Comparison of ENCODE assay signal across 17 mouse cellular contexts in the genomic region with DNA sequence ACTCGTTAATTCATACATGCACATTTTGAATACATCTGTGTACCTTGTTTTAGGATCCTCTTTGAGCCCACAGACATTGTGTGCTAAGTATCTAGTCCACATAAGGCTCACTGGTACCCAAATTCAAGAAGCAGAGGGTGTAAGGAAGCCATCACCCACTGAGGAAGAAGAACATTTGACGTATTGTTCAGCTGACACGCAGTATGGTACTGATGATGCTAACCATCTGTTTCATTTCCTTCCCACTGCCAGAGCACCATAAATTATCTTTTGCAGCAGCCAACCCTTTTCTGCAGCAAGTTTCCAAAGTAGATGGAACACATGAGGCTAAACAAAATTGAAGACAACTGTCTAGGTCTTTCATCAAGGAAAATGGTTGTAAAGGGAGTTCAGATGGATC.
A peak's percentile ranks its signal among the peaks of the same experiment; 100 is the strongest.
DNase-seq lines count a peak whose midpoint lies in the region; ATAC-seq and TF ChIP-seq lines count a peak whose summit lies in the region.
"Had no signal": no experiment of that assay in that cellular context is flagged by ENCODE, and none has a peak within 500 bp of the region (broad histone marks: within the 10 kb centered on the region; RNA-seq: fewer than 3 reads in every experiment).

No protein-coding gene starts in this region.

- no peak overlapping the region for H3K4me2 ChIP-seq in midbrain, embryonic 11.5 days
- H3K4me2 ChIP-seq in midbrain, embryonic 13.5 days (replicated peaks) = no peak overlapping the region
- H3K4me2 ChIP-seq: heart, embryonic 12.5 days; kidney, embryonic 15.5 days; neural tube, embryonic 12.5 days; stomach, embryonic 15.5 days had no signal

- intact Hi-C loops in left cerebral cortex, postnatal 36 days (cut with DNase I) = no loop called here

- no peak for DNase-seq in frontal cortex, postnatal 25 days (ENCODE audit: low spot score in 2 of 2)
- DNase-seq in midbrain, embryonic 11.5 days (ENCODE audit: low spot score, missing footprints) = peak; percentile 54
- DNase-seq in layer of hippocampus, adult 2 months (ENCODE audit: low spot score in 2 of 2) = peak; percentile 25 to 66
- DNase-seq in left cerebral cortex, postnatal 36 days (ENCODE audit: low spot score in 2 of 2) = peak; percentile 11 to 15
- DNase-seq in kidney, postnatal 14 days = no peak
- DNase-seq: liver; lung, adult 2 months; spleen, adult 18-20 months; thymus, postnatal 14 days had no signal

- ATAC-seq in frontal cortex, adult (ENCODE audit: low TSS enrichment) = peak; percentile 98
- ATAC-seq in midbrain, embryonic 11.5 days (ENCODE audit: low FRiP score) = no peak
- no peak for ATAC-seq in midbrain, embryonic 13.5 days

- H3K36me3 ChIP-seq in midbrain, embryonic 11.5 days (ENCODE audit: control insufficient read depth, insufficient read depth, low read length) = no peaks in the 10 kb centered on the region
- H3K36me3 ChIP-seq in midbrain, embryonic 13.5 days = no peaks in the 10 kb centered on the region
- H3K36me3 ChIP-seq: G1E; heart, embryonic 12.5 days; kidney, embryonic 15.5 days; neural tube, embryonic 12.5 days; stomach, embryonic 15.5 days had no signal

- H3K9me3 ChIP-seq in midbrain, embryonic 11.5 days (ENCODE audit: control insufficient read depth, low read length) = no peaks in the 10 kb centered on the region
- no peaks in the 10 kb centered on the region for H3K9me3 ChIP-seq in midbrain, embryonic 13.5 days
- H3K9me3 ChIP-seq: heart, embryonic 12.5 days; kidney, embryonic 15.5 days; neural tube, embryonic 12.5 days; stomach, embryonic 15.5 days had no signal

- no peak overlapping the region for H3K9ac ChIP-seq in midbrain, embryonic 11.5 days (ENCODE audit: low read length)
- H3K9ac ChIP-seq in midbrain, embryonic 13.5 days (replicated peaks) = no peak overlapping the region
- H3K9ac ChIP-seq: heart, embryonic 12.5 days; kidney, embryonic 15.5 days; neural tube, embryonic 12.5 days; stomach, embryonic 15.5 days had no signal

- no peak for TF ChIP-seq CTCF in layer of hippocampus, adult 2 months (conservative IDR thresholded peaks at IDR 0.05)

- H3K4me3 ChIP-seq in midbrain, embryonic 11.5 days (ENCODE audit: low read depth, low read length) = no peak overlapping the region
- no peak overlapping the region for H3K4me3 ChIP-seq in midbrain, embryonic 13.5 days (replicated peaks)
- no peak overlapping the region for H3K4me3 ChIP-seq in layer of hippocampus, adult 2 months
- H3K4me3 ChIP-seq: erythroblast, embryonic 14.5 days; heart, embryonic 12.5 days; kidney, embryonic 15.5 days; neural tube, embryonic 12.5 days; stomach, embryonic 15.5 days had no signal

- over 99% methylated on average over 3 of the region's 3 CpGs for WGBS in midbrain, embryonic 11.5 days
- 91% methylated on average over 3 of the region's 3 CpGs for WGBS in midbrain, embryonic 13.5 days

- H3K27ac ChIP-seq in midbrain, embryonic 11.5 days (ENCODE audit: low read depth, low read length) = no peak overlapping the region
- no peak overlapping the region for H3K27ac ChIP-seq in midbrain, embryonic 13.5 days
- H3K27ac ChIP-seq in layer of hippocampus, adult 2 months = peak overlapping the region; percentile 50; the same call in 1 of the 2 replicates
- H3K27ac ChIP-seq: kidney, embryonic 15.5 days; neural tube, embryonic 12.5 days; stomach, embryonic 15.5 days had no signal

- H3K27me3 ChIP-seq in midbrain, embryonic 11.5 days (ENCODE audit: control insufficient read depth, insufficient read depth, low read length) = no peaks in the 10 kb centered on the region
- no peaks in the 10 kb centered on the region for H3K27me3 ChIP-seq in midbrain, embryonic 13.5 days
- H3K27me3 ChIP-seq: heart, embryonic 12.5 days; kidney, embryonic 15.5 days; neural tube, embryonic 12.5 days; stomach, embryonic 15.5 days had no signal

- no peaks in the 10 kb centered on the region for H3K4me1 ChIP-seq in midbrain, embryonic 11.5 days (ENCODE audit: control insufficient read depth, insufficient read depth, low read length)
- H3K4me1 ChIP-seq in midbrain, embryonic 13.5 days (replicated peaks) = no peaks in the 10 kb centered on the region
- H3K4me1 ChIP-seq: heart, embryonic 12.5 days; kidney, embryonic 15.5 days; neural tube, embryonic 12.5 days; stomach, embryonic 15.5 days had no signal

Comparison
In these comparisons a context has a peak if more than half of its experiments do, and no peak if none do; other contexts are left out.
1. DNase-seq: peak in midbrain, embryonic 11.5 days (single experiment), layer of hippocampus, adult 2 months (2 of 2) and left cerebral cortex, postnatal 36 days (2 of 2); none in frontal cortex, postnatal 25 days (0 of 2) and kidney, postnatal 14 days (single experiment).